Mouse (Mus musculus): ENCODE data around the gene Engase.

The Engase gene

DNA sequence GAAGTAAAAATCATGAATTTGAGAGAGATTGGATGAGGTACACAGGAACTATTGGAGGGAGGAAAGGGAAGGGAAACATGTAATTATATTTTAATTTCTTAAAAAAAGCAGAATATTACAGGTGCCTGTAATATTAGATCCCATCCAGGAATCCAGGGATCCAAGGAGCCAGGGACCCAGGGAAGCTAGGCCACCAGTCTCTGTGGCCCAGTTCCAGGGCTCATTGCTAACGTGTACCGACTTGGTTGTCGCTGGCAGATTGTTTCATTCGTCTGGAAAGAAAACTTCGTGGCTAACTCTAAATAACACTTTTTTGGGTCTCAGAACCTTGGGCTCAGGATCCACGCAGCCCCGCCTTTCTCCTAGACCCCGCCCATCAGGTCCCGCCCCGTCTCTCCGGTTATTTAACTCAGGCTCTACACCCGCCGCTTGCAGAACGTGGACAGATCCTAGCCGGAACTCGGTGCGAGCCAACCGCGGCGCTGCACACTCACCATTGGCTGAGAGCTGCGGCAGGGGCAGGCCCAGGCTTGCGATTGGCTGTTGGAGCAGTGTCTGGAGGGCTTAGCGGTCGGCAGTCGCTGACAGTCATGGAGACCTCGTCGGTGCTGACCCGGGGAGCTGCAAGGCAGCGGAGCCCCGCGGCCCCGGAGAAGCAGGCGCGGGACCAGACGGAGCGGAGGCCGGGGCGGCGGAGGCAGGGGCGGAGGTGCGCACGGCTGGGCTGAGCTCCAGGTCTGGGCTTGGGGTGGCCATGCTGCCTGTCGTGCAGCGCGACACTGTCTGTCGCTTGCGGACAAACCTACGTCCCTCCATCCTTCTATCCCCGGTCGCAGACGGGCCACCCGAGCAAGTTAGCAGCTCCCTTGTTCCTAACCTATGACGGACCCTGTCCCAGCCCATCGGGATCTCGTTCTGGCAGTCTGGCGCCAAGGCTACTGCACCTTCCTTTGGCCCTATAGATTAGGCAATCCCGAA lies at the start of gene Engase:
TSS of gene Engase (plus strand) at position 434 of the 978 bp plus-strand sequence.
- peak; percentile 89 for DNase-seq (ENCODE audit: low spot score)

DNA sequence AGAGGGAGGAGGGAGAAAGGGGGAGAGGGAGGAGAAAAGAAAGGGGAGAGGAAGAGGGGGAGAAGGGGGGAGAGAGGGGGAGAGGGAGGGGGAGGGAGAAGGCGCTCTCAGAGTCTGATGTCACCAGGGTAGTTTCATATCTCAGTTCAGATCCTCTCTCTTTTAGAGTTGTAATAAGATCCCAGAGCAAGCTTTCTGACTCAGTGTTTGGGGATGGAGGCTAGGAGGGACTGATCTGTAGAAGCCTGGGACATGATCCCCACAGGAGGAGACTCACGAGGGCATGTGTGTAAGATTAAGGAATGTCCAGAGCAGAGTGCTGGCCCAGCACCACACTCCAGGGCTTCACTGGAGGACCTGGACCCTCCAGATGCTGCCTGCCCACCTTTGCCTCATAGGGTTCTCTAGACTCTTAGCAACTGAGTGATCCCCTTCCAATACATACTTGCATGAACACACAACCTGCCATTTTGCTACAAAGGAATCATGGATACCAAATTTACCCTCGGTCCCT lies 49.3 kb upstream of the Engase start:
- DNase-seq (ENCODE audit: low spot score), result no peak

DNA sequence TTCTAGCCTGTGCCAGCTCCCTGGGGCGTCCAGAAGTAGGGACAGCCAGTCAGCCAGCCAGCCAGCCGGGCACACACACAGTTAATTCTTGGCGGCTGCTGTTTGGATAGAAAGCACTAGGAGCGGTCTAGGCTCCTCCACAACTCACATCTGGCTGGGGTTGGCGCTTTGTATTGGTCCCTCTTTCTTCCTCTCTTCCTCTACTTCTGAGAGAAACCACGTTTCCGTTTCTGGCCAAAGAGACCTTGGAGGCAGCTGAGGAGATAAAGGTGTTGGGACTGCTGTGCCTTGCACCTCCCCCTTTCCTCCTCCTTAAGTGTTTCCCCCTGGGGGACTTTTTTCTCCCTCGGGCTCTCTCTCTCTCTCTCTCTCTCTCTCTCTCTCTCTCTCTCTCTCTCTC lies 48.6 kb upstream of the Engase start, which contains the start of gene C1qtnf1:
TSS of gene C1qtnf1 (plus strand) at position 218 of the 400 bp plus-strand sequence.
- DNase-seq (ENCODE audit: low spot score), result no peak

DNA sequence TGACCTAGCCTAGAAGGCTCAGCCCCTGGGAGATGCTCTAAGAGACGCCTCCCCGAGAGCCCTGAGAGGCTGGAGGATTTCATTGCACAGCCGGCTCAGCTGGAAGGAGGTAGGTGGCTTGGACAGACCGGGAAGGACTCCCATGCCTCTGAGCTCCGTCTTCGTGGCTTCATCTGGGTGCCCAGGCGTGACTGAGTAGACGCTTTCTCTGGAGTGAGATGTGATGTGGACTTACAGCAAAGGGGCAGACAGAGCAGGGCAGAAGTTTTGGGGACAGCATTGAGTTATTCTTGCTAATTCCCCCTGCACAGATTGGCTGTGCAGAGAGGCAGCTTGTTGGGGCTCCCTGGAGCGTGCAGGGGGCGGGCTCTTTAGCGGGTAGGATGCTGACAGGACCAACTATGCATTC lies 48.2 kb upstream of the Engase start:
- no peak for DNase-seq (ENCODE audit: low spot score)

DNA sequence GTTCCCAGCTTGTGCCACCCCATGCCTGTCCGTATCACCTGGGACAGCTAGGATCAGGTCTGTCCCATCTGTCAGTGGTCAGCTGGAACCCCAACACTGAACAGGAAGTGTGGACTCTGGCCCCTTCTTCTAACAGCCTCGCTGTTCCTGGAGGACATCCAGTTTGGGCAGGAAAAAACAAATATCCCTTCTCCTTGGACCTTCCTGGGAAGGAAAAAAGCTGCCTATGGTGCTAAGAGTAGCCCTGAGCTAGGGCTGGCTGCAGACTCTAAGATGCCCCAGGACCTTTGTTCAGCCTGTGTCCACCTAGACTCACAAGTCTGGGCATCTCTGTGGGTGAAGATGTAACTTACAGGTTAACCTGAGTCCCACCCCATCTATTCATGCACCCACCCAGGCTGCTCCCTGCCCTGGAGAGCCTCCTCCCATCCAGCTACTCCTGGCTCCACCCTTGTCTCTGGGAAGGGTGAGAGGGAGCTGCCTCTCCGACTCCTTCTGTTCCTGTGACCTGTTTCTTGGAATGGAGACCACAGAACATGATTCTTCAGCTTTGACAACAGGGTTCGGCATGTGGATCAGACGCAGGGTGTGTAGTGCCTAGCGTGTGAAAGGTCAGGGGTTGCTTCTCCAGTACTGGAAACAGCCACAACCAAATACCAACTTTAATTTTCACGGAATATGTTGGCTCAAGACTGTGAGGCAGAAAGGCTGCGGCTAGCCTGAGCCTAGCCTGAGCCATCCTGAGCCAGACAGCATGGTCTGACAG lies 47.5 kb upstream of the Engase start:
- DNase-seq (ENCODE audit: low spot score), result no peak

DNA sequence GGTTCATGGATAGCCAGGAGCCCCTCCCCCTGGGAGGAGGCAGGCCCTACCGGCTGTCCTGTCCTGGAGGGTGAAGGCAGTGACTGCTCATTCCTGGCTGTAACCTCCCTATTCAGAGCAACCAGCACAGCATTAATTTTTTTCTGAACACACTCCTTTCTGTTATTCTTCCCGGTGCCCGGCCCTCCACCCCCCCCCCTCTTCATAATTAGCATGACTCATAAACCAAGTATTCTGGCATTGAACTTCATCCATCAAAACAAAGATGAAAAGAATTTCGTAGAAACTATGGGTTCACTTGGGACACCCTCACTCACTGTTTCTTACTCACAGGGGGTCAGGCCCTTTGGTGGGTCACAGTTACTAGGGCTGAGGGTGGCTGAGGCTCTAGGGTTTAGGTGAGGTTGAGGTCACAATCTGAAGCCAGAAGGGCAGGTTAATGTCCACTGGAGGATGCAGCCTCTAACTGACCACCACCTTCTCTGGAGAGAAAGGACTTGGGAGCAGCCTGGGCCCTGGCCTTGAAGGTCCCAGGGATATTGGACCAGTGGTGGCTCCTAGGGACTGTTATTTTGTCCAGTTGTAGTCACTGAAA lies 46.2 kb upstream of the Engase start:
- DNase-seq (ENCODE audit: low spot score), result no peak

DNA sequence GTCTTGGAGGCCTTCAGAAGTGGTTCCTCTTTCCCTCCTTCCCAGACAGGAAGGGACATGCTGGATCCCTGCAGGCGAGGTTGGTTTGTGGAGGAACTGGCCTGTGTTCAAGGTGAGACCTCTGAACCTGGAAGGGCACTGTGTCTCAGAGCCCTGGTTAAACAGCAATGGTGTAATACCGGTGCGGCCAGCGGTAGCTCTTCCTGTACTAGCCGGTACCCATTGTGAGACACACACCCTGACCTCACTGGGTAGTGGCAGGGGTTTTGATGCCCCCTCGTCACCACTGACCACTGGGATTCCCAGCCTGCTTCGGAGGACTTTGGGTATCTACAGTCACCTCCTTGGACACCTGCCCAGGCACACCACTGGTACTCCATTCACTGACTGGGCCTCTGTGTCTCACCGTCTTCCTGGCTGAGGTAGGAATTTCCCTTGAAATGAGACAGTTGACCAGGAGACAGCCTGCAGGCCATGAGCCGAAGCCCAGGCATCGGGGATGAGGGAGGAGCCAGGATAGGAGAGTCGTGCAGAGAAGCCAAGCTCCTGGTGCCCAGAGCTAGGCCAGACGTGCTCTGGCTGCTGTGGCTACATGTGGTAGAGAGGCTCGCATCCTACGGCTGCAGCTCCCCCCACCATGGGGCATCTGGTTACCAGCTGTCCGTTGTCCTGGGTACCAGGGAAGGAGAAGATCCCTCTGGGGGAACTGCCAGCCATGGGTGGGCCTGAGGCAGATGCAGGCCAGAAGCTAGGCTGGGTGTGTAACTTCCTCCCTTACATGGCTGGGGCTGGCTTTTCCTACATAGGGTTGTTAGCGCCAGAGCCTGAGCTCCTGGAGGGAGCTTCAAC lies 45.3 kb upstream of the Engase start:
- DNase-seq (ENCODE audit: low spot score), result no peak

DNA sequence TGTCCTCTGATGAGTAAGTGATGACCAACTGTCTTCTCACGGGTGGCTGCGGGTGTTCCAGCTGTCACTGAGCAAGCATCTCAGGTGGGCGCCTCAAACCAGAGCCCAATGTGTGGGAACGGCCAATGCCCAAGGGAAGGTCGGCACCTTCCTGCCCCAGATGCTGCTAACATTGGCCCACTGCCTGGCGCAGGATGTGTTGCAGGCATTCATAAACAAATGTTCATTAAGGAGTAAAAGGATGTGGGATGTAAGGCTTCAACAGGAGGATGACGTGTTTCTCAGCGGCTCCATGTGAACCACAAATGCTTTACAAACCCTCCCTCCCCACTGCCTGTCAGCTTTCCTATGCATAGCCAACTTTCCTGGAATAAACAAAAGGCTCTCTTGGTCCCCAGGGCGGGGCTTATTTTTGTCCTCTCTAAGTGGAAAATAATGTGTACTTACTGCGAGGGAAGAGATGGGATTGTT lies 43.2 kb upstream of the Engase start:
- DNase-seq (ENCODE audit: low spot score), result no peak

DNA sequence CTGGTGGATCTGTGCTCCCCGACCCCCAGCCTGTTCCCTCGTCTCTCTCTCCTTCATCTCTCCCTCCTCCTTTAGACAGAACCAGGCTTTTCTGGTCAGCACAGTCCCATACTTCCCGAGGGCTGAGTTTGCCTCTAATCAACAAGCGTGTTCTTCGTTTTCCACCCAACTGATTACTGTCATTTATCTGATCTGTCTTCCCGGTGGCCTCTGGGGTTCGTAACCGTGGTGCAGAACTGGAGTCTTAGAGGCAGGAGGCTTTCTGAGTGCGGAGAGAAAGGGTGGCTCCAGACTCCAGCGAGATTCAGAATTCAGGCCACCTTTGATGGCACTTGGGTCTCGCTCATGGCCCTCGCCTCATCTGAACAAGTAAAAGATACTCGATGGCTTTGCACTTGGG lies 42.5 kb upstream of the Engase start:
- DNase-seq (ENCODE audit: low spot score), result no peak

DNA sequence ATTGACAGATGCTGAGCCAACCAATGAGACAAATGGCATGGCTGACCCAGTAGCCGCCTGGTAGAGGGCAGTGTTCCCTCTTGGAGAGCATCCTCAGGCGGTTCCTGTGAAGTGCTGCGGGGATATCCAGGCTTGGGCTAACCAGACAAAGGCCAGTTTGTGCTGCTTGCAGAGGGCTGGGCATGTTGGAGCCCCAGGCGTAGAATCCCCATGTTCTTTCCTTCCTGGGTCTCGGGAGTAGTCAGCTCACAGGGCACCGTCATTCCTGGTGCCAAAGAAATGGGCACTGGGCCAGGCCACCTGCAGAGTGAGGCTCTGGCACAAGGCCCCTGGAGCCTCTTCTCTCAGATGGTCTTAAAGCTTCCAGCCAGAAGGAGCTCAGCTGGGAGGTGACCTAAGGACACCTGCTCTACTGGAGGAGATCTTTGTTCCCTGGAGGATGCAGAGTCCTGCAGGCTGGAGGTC lies 40.1 kb upstream of the Engase start:
- DNase-seq (ENCODE audit: low spot score), result no peak

DNA sequence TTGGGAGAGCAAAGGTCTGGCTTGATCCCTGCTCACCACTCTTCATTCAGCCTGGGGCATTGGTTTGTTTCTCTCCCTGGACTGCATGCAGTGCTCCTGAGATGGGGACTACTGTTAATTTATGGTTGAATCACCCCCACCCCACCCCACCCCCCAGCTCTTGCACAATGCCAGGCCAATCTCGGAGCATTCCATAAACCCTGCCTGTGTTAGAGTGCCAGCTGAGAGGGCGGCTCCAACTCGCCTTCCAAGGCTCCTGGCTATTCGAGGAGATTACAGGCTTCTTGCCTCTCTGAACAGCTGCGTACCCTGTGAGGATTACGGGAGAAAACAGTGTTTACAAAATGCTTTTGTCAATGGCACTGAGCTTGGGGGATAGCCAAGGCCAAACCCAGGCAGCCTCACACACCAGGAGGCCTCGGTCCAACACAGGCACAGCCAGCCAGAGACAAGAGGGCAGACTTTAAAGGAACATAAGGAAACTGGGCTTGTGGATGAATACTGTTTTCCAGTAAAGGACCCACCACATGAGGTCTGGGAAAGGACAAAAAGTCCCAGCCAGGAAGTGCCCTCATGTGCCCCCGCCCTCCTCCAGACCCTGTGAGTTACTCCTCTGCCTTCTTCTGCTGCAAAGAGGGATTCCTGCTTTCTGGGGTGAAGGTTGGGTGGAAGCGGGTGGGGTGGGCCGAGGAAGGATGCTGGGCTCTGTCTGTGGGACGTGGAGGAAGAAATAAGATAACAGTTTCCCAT lies 37.8 kb upstream of the Engase start:
- no peak for DNase-seq (ENCODE audit: low spot score)

DNA sequence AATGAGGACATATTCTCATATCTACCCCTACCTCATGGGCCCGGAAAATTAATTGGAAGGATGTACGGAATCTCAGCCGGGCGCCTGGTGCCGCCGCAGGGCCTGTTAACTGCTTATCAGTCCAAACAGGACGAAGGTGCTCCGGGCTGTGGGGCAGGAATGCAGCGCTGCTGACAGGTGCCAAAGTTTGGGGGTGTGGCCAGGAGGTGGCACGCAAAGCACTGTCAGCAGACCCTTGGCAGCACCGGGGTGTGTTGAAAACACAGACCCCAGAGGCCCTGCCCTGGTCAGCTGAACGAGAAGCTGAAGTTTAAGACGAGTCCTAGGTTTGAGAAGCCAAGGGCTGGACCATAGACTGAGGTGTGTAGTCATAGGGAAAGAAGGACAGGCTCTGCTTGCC lies 33.9 kb upstream of the Engase start:
- no peak for DNase-seq (ENCODE audit: low spot score)

DNA sequence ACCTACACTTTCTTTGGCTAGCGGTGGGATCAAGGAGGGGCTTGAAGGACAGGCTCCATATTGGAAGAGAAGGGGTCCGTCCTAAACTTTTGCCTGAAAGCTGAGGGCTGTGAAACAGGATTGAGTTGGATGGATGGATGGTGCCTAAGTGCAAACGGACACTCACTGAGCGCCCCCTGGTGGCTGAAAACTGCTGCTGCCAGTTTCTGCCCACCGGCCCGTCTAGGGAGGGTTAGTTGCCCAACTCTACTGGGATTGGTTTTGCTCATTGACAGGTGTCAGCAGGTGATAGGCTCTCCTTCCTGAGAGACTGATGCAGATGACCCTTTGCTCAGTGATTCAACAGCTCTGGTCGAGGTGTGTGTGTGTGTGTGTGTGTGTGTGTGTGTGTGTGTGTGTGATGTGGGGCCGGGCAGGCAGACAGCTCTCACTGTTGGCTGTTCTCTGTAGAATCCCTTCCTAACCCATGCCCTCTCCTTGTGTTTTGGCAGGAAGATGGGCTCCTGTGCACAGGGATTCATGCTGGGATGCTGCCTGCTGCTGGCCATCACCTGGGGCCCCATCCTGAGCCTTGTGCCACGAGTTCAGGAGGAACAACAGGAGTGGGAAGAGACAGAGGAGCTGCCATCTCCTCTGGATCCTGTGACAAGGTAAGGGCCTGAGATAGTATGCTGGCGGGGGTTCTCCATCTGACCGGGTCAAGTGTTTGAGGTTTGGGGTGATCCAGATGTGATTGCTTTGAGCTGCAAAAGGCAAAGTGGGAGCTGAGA lies 33.2 kb upstream of the Engase start:
- peak; percentile 76 for DNase-seq (ENCODE audit: low spot score)

DNA sequence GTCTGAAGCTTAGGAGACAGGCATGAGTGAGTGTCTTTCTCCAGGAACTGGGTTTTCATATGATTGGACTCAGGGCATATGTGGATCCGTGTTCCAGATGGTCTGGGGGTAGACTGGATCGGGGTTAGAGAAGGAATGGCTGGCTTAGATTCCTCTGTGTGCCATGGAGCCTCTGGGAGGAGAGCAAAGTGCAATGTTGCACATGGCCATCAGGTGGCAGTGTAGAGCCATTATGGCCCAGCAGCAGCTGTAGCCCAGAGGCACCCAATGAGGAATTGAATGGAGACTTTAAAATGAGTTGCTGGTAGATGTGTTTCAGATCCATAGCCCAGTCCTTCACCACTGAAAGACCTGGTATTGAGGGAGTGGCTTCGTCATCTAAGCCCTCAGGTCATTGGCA lies 30.8 kb upstream of the Engase start:
- peak; percentile 63 for DNase-seq (ENCODE audit: low spot score)

DNA sequence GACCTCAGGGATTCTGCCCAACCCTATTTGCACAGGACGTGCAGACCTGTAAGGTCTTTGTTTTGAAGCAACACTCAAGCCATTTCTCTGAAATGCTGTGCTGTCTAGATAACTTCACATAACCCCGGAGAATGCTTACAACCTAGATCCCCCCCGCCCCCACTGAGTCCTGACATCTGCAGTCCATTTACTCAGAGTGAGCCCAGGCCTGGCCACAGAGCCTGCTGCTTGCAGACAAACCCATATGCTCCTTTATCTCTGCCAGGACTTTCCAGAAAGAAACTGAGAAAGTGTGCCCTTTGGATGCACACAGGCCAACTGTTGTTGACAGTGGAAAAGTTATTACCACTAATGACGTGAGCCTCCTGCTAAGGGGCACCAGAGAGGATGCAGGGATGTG lies 29.3 kb upstream of the Engase start:
- no peak for DNase-seq (ENCODE audit: low spot score)

DNA sequence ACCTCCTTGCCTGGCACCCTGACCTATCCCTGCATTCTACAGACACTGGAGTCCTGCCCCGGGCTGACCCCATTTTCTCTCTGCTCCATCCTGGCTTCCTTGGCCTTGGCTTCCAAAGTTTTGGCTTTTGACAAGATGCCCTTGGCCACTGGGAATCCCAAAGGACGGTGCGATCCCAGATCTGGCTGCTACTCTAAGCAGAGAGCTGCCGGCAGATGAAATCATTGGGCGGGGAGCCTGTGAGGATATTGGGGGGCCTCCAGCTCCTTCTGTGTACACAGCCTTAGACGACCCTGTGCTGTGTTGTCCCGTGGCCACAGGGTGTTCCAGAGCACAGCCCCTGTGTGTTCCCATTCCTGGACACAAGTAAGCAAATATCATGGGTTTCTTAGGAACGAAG lies 28.2 kb upstream of the Engase start:
- DNase-seq (ENCODE audit: low spot score), result no peak

DNA sequence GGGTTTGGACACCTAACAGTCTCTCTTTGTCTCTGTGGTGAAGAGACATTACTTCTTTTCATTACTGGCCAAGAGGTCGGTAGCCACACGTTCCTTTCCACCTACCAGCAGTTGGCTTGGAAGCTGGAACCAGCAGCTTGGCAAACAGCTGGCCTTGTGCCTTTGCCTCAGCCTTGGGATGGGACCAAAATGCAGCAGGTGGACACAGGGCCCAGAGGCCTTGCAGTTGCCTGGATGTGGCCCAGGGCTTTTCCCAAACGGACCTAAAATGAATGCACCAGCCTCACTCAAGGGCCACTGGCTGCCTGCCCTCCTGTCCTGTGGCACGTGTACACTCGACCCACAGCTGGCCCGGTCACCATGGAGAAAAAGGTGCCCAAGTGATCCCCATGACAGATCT lies 25.4 kb upstream of the Engase start:
- no peak for DNase-seq (ENCODE audit: low spot score)

DNA sequence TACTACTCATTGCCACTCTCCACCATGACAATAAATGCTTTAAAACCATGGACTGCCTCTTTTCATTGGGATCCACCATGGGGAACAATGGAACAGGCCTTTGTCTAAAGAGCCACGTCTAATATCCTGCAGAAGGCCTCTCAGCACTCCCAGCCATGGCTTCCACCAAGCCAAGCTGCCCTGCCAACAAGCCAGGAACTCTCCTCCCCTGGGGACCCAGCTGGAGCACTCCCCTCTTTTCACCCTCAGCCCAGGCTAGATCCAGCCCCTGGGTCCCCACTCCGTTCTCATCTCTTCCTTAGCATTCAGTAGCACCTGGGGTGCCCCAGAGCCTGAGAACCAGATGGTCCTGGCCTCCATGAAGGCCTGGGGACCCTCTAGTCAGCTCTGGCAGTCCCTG lies 23.7 kb upstream of the Engase start:
- DNase-seq (ENCODE audit: low spot score), result no peak

DNA sequence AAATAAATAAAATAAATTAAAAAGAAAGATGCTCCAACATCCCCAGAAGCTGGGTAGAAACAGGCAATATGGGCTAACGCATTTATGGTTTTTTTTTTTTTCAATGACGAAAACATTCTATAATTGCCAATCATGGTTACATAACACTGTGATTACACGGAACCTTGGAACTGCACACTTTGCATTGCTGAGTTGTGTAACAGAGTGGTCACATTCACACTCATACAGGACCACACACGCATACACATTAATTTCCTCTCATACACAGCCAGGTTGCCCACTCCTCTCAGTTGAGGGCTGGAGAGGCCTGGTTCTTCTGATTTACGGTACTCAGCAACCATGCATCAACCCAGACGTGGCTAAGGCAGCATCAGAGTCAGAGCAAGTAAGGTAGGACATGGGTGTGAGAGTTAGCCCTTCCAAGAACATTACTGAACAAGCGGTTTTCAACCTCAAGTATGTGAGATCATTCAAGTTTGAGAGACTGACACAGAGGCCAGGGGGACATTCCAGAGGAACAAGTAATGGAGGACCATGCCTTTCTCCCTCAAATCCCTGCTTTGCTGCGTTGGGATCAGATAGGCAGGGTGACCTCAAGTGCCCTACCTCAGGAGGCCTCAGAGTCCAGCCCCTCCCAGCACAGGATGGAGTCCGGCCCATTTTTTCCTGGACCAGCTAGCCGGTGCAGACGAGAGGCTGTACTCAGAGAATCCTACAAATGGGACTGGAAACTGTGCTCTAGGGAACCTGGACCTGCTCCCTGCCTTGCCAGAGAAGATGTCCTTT lies 22.6 kb upstream of the Engase start:
- no peak for DNase-seq (ENCODE audit: low spot score)
